Mouse (Mus musculus): Measurements from ENCODE around the gene Itgbl1.

DNA sequence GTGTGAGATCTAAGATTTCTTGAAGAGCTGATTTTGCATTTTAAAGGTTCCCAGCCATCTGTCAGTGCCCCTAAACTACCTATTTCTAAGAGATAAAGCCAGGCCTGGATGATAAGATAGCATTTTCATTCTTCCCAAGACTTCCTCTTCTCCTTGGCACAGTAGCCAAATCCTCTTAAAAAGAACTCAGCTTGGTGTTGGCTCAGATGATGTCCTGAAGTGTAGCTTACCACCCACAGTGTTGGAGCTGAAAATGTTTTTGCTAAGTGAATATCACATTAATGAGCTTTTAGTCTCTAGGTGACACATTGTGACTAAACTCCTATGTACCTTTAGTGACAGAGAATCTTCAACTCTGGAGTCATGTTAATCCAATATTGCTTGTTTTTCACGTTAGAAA, 99.8 kb downstream of the Itgbl1 start:
- TF ChIP-seq CTCF (IDR thresholded peaks at IDR 0.05; ENCODE audit: extremely low read depth, insufficient read depth, low read length): no peak
- TF ChIP-seq POLR2A (IDR thresholded peaks at IDR 0.05; ENCODE audit: extremely low read depth, insufficient read depth, low read length): no peak
